Mouse (Mus musculus): ENCODE data around the gene Arhgap8. TPM values are rescaled to one million over a fixed set of nuclear protein-coding genes. Genes with fewer than 3 reads are reported as not detected.
"Not testable (repeated sequence)": the region's sequence is repeated elsewhere in the genome, so short reads cannot be mapped to it uniquely, and the experiment has no call there.

Gene Arhgap8
- total RNA-seq, 2 experiments from 2014 or later, result 2.1 to 2.3 TPM

- no peak for DNase-seq (ENCODE audit: low spot score in 2 of 2)
Observed at GRCm38 (mm10) chr15:84731676-84732424, 12.0 kb downstream of the Arhgap8 start.

- DNase-seq (ENCODE audit: low spot score in 2 of 2), result no peak
Observed at GRCm38 (mm10) chr15:84732425-84732749, 12.5 kb downstream of the Arhgap8 start.

GRCm38 (mm10) chr15:84736346-84736993, 16.6 kb downstream of the Arhgap8 start:
- no peak for DNase-seq (ENCODE audit: low spot score in 2 of 2)

- DNase-seq (ENCODE audit: low spot score in 2 of 2), result no peak
Observed at GRCm38 (mm10) chr15:84736994-84737346, 17.1 kb downstream of the Arhgap8 start.

- DNase-seq (ENCODE audit: low spot score in 2 of 2), result no peak
Observed at GRCm38 (mm10) chr15:84738246-84738645, 18.4 kb downstream of the Arhgap8 start.

GRCm38 (mm10) chr15:84741573-84741972, 21.7 kb downstream of the Arhgap8 start:
- DNase-seq (ENCODE audit: low spot score in 2 of 2), result no peak

- no peak for DNase-seq (ENCODE audit: low spot score in 2 of 2)
Observed at GRCm38 (mm10) chr15:84743347-84743746, 23.5 kb downstream of the Arhgap8 start.

GRCm38 (mm10) chr15:84744308-84744707, 24.5 kb downstream of the Arhgap8 start:
- DNase-seq (ENCODE audit: low spot score in 2 of 2), result no peak

- no peak for DNase-seq (ENCODE audit: low spot score in 2 of 2)
Observed at GRCm38 (mm10) chr15:84745831-84746230, 26.0 kb downstream of the Arhgap8 start.

GRCm38 (mm10) chr15:84754987-84755386, 35.1 kb downstream of the Arhgap8 start:
- peak; percentile 42 to 59 for DNase-seq (ENCODE audit: low spot score in 2 of 2)

GRCm38 (mm10) chr15:84756426-84756825, 36.6 kb downstream of the Arhgap8 start:
- no peak for DNase-seq (ENCODE audit: low spot score in 2 of 2)

GRCm38 (mm10) chr15:84758493-84758892, 38.6 kb downstream of the Arhgap8 start:
- no peak for DNase-seq (ENCODE audit: low spot score in 2 of 2)

GRCm38 (mm10) chr15:84762712-84763422, 43.0 kb downstream of the Arhgap8 start:
- DNase-seq (ENCODE audit: low spot score in 2 of 2), result no peak

GRCm38 (mm10) chr15:84763423-84763812, 43.6 kb downstream of the Arhgap8 start:
- no peak for DNase-seq (ENCODE audit: low spot score in 2 of 2)

- DNase-seq (ENCODE audit: low spot score in 2 of 2), result no peak
Observed at GRCm38 (mm10) chr15:84766621-84767020, 46.8 kb downstream of the Arhgap8 start.

GRCm38 (mm10) chr15:84768531-84768930, 48.7 kb downstream of the Arhgap8 start:
- DNase-seq (ENCODE audit: low spot score in 2 of 2), result not testable (repeated sequence)

GRCm38 (mm10) chr15:84769641-84770341, 49.9 kb downstream of the Arhgap8 start:
- DNase-seq (ENCODE audit: low spot score in 2 of 2), result no peak

- no peak for DNase-seq (ENCODE audit: low spot score in 2 of 2)
Observed at GRCm38 (mm10) chr15:84772191-84773111, 52.6 kb downstream of the Arhgap8 start.

GRCm38 (mm10) chr15:84775421-84776174, 55.7 kb downstream of the Arhgap8 start:
- no peak for DNase-seq (ENCODE audit: low spot score in 2 of 2)

GRCm38 (mm10) chr15:84778587-84778986, 58.7 kb downstream of the Arhgap8 start:
- no peak for DNase-seq (ENCODE audit: low spot score in 2 of 2)
